Mouse (Mus musculus): ENCODE measurements around the gene Tbc1d22b. TPM values are rescaled to one million over a fixed set of nuclear protein-coding genes. Genes with fewer than 3 reads are reported as not detected.
A peak's percentile ranks its signal among the peaks of the same experiment; 100 is the strongest.

The Tbc1d22b gene
- total RNA-seq, 2 experiments from 2014 or later, result 11.3 to 21.7 TPM

- ATAC-seq (replicated peaks; ENCODE audit: poor library complexity), result no peak
Measured at GRCm38 (mm10) chr17:29540426-29540825, 9.2 kb upstream of the Tbc1d22b start.

GRCm38 (mm10) chr17:29541419-29541818 lies 8.2 kb upstream of the Tbc1d22b start:
- ATAC-seq (replicated peaks; ENCODE audit: poor library complexity), result 0 out of 2 replicates have a peak, but pooled peaks have one; percentile 14

- ATAC-seq (replicated peaks; ENCODE audit: poor library complexity), result no peak
Measured at GRCm38 (mm10) chr17:29542831-29543690, 6.5 kb upstream of the Tbc1d22b start.

GRCm38 (mm10) chr17:29544064-29544463 lies 5.5 kb upstream of the Tbc1d22b start:
- no peak for ATAC-seq (replicated peaks; ENCODE audit: poor library complexity)

- ATAC-seq (replicated peaks; ENCODE audit: poor library complexity), result no peak
Measured at GRCm38 (mm10) chr17:29545241-29545640, 4.3 kb upstream of the Tbc1d22b start.

- ATAC-seq (replicated peaks; ENCODE audit: poor library complexity), result no peak
Measured at GRCm38 (mm10) chr17:29548494-29548893, 1.1 kb upstream of the Tbc1d22b start.

- ATAC-seq (replicated peaks; ENCODE audit: poor library complexity), result peak; percentile 53
Measured at GRCm38 (mm10) chr17:29548994-29549393, 591 bp upstream of the Tbc1d22b start.

- peak; percentile 20; the same call in 1 of the 2 replicates for ATAC-seq (replicated peaks; ENCODE audit: poor library complexity)
Measured at GRCm38 (mm10) chr17:29551019-29551418, 1.4 kb downstream of the Tbc1d22b start.

- no peak for ATAC-seq (replicated peaks; ENCODE audit: poor library complexity)
Measured at GRCm38 (mm10) chr17:29552162-29552732, 2.7 kb downstream of the Tbc1d22b start, which contains the start of gene Tmem217. TSS of gene Tmem217 (minus strand) at chr17:29552385.

GRCm38 (mm10) chr17:29554176-29554575 lies 4.6 kb downstream of the Tbc1d22b start:
- no peak for ATAC-seq (replicated peaks; ENCODE audit: poor library complexity)

- ATAC-seq (replicated peaks; ENCODE audit: poor library complexity), result no peak
Measured at GRCm38 (mm10) chr17:29556456-29556855, 6.9 kb downstream of the Tbc1d22b start.

- ATAC-seq (replicated peaks; ENCODE audit: poor library complexity), result no peak
Measured at GRCm38 (mm10) chr17:29556893-29557292, 7.3 kb downstream of the Tbc1d22b start.

GRCm38 (mm10) chr17:29558476-29558875 lies 8.9 kb downstream of the Tbc1d22b start:
- no peak for ATAC-seq (replicated peaks; ENCODE audit: poor library complexity)

- no peak for ATAC-seq (replicated peaks; ENCODE audit: poor library complexity)
Measured at GRCm38 (mm10) chr17:29565521-29565920, 15.9 kb downstream of the Tbc1d22b start.

GRCm38 (mm10) chr17:29568435-29568834 lies 18.9 kb downstream of the Tbc1d22b start:
- ATAC-seq (replicated peaks; ENCODE audit: poor library complexity), result no peak

- no peak for ATAC-seq (replicated peaks; ENCODE audit: poor library complexity)
Measured at GRCm38 (mm10) chr17:29569831-29570230, 20.2 kb downstream of the Tbc1d22b start.

GRCm38 (mm10) chr17:29579579-29580126 lies 30.1 kb downstream of the Tbc1d22b start:
- no peak for ATAC-seq (replicated peaks; ENCODE audit: poor library complexity)

- 0 out of 2 replicates have a peak, but pooled peaks have one; percentile 23 for ATAC-seq (replicated peaks; ENCODE audit: poor library complexity)
Measured at GRCm38 (mm10) chr17:29583569-29583968, 34.0 kb downstream of the Tbc1d22b start.

GRCm38 (mm10) chr17:29584306-29584705 lies 34.7 kb downstream of the Tbc1d22b start:
- peak; percentile 46 for ATAC-seq (replicated peaks; ENCODE audit: poor library complexity)

- no peak for ATAC-seq (replicated peaks; ENCODE audit: poor library complexity)
Measured at GRCm38 (mm10) chr17:29584737-29585136, 35.2 kb downstream of the Tbc1d22b start.

GRCm38 (mm10) chr17:29585446-29585845 lies 35.9 kb downstream of the Tbc1d22b start:
- no peak for ATAC-seq (replicated peaks; ENCODE audit: poor library complexity)

GRCm38 (mm10) chr17:29586921-29587320 lies 37.3 kb downstream of the Tbc1d22b start:
- no peak for ATAC-seq (replicated peaks; ENCODE audit: poor library complexity)

Data from megakaryocyte progenitor cell, adult 5-6 weeks (primary cell).